Mouse (Mus musculus) olfactory bulb, adult 2 months (tissue): ENCODE results near the gene Esm1.

Experiments
- CTCF ChIP-seq: fragments of 200-500 bp; IDR thresholded peaks from 2 replicates; pipeline ENCODE4 v1.5.1; 2012; ENCODE audit warnings: low read depth, mild to moderate bottlenecking, low read length, moderate library complexity; ENCODE audit not compliant: insufficient read depth
- POLR2A ChIP-seq: fragments of 200-500 bp; IDR thresholded peaks from 2 replicates; pipeline ENCODE4 v1.6.1; 2012; ENCODE audit warnings: mild to moderate bottlenecking, low read depth, low read length, moderate library complexity; ENCODE audit not compliant: insufficient read depth

- no peak for TF ChIP-seq CTCF
- TF ChIP-seq POLR2A: no peak
These were observed 45.0 kb upstream of the Esm1 start for GRCm38 (mm10) chr13:113164252-113165005.
